Mouse (Mus musculus): ENCODE data around the gene Nsmf. TPM values are rescaled to one million over a fixed set of nuclear protein-coding genes. Genes with fewer than 3 reads are reported as not detected.

Nsmf gene
- total RNA-seq, 2 experiments from 2014 or later, result 7.9 to 10.7 TPM

DNA sequence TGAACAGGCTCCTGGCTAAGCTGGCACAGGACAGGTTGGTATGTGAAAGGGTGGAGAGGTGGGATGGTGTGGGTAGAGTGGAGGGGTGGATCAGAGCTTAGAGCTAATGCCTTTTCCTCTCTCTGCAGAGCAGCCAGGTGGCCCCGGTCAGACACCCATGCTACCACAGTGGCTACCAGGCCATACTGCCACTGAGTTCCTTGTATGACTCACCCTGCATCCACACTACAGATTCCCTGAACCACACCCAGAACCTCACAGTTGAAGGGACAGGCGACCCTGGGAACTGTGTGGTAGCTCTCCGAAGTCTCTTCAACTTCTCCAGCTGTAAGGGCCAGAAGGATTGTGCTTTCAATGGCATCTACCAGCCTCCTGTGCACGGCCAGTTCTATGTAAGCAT lies 29.5 kb downstream of the Nsmf start:
- intact Hi-C loops (cut with DNase I), result no loop called here
- no peak for DNase-seq

DNA sequence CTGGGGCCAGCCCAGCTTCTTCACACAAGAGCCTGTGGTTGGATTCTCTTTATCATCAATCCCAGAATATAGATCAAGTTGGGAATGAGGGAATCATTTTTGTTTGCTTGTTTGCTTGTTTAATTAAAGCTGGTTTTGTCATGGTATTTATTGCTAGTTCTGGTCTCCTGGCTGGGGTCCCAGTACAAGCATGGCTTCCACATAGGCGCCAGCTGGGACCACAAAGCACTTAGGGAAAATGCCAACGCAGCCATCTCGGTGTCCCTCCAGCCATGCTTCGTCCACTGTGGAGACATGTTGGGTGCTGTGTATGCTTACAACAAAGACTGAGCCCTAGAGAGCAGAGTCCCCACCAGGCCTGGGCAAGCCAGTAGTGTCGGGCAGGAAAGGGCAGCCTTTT lies 31.4 kb downstream of the Nsmf start:
- intact Hi-C loops (cut with DNase I), result no loop called here
- DNase-seq, result no peak

DNA sequence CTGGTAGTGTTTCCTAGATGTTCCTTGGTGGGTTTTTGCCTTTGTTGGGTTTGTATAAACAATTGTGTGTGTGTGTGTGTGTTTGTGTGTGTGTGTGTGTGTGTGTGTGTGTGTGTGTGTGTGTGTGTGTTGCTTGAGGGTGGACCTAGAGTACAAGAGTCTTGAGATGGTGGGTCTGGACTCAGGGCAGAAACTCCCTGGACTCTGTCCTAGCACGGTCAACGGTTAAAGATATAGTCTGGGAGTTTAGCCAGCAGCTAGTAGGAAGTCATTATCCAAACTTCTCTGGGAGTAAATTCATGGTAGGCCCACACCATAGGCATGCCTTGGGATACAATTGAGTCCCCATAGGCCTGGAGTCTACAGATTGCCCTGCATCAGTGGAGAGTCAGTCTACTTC lies 33.7 kb downstream of the Nsmf start:
- intact Hi-C loops (cut with DNase I), result no loop called here
- DNase-seq, result no peak

DNA sequence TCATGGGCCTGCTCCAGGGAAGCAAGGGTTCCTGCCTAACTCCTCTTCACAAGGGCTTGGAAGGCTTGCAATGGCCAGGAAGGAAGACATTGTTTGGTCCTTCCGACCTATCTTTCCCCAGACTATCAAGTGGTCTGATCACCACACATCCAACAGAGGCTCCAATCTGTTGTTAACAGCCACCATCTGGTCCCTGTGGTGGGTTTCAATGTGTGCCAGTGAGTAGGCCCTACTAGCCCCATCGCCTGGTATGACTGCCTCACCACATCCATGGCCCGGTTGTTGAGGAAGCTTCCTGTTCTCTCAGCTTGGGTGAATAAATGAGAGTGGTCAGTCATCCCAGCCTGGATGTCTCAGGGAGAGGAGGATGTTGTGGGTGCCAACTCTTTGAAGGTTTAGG lies 34.5 kb downstream of the Nsmf start:
- intact Hi-C loops (cut with DNase I), result no loop called here
- DNase-seq, result no peak

DNA sequence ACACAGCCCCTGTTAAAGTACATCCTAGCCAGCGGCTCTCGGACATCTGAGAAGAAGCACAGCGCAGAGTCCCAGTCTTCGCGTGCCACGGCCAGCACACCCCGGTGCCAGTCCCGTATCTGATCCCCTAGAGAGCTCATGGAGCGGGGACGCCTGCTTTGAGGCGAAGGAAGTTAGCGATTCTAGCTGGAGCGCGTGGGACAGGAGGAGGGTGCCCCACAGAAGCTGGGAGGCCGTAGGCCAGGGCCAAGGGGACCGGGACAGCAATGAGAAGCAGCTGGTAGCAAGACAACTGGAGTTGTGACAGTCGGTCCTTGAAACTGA lies 40.6 kb downstream of the Nsmf start:
- DNase-seq, result no peak
- intact Hi-C loops (cut with DNase I), result no loop called here

DNA sequence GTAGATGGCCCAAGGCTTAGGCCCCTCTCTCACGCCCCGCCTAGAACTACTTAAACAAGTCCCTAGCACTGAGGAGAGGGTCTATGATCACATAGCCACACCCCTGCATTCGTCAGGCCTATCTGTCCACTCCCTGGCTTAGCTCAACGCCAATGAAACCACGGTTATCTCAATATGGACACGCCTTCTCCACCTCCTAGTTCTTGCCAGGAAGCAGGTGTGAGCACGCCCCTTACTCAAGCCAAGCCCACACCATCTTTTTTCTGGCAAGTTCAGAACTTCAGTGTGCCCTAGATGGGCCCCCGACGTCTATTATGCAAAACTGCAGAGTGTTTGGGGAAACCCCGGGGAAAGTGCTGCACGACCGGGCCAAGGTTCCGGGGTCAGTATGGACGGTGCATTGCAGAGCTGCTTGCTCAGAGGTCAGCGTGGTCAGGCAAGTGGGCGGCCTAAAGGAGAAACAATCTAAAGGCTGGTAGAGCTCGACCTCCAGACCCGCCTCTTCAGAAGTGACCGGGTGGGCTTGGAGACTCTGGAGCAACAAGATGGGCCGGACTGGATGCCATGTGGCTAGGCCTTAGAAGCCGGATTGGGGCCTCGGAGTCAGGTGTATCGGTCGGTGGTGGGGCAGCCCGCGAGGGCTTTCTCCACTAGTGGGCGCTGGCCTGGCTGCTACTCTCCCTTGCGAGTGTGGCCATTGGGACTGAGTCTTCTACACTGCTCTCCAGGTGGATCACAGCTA lies 41.1 kb downstream of the Nsmf start, which contains the start of gene Noxa1:
Gene Noxa1, minus strand, starts transcription at position 41 of the 742 bp plus-strand sequence.
- intact Hi-C loops (cut with DNase I), result no loop called here

DNA sequence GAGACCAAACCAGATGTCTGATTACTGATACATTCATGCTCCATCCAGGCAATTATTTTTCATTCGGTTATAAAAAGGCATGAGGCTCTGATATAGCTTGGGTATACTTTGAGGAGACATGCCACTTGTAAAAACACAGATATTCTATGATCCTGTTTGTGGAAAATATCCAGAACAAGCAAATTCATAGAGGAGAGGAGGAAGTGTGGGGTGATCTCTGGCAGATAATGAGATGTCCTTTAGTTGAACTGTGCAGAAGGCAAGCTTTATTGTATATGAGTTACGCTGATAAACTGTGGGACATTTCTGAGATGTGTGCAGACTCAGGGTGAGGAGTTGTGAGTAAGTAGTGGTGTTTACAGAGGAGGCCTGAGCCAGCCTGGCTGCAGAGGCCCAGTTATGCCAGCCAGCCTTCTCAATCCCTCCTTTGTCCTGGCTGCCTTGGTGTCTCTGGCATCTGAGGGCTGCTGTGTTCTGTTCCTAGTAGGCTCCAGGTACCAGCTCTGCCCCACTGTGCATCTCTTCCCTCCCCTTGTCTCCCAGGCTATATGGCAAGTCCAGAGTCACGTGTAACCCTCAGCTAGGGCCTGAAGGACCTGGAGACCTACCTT lies 44.0 kb downstream of the Nsmf start:
- intact Hi-C loops (cut with DNase I), result no loop called here
- DNase-seq, result no peak

More for the DNA sequence above, 41.1 kb downstream of the Nsmf start, which contains the start of gene Noxa1:
- no peak for DNase-seq

DNA sequence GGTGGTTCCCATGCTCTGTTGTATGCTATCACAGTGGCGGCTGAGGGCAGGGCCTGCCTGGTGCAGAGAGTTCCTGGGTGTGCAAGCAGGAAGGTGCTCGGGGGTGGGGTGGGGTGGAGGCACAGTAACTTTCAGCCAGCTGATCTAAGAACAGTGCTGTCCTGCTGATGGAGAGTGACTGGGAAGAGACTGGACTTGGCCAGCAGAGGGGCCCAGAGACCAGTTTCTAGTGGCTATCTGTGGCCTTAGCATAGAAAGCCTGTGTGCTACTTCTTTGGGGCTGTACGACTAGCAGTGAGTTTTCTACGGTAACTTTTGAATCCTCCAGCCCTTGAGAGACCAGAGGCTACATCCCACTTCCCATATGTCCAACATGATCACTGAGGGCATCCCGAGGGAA lies 44.8 kb downstream of the Nsmf start:
- intact Hi-C loops (cut with DNase I), result no loop called here

DNA sequence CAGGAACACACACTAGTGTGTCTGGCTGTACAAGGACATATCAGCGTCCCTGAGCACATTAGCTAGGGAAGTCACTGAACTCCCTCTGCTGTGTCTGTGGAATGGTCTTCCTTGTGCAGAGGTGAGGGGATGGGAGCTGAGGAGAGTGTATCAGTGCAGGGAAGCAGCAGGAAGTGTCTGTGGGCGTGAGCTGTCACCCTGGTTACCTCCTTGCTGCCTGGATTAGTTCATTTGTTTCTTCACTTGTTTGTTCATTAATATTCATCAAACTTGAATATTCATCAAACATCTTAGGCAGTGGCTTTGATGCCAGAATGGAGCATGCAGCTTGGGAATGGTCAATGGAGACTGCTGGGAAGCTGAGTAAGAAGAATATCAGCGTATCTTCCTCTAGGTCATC lies 45.5 kb downstream of the Nsmf start:
- intact Hi-C loops (cut with DNase I), result no loop called here
- no peak for DNase-seq

More for the DNA sequence above, 44.8 kb downstream of the Nsmf start:
- DNase-seq, result no peak

DNA sequence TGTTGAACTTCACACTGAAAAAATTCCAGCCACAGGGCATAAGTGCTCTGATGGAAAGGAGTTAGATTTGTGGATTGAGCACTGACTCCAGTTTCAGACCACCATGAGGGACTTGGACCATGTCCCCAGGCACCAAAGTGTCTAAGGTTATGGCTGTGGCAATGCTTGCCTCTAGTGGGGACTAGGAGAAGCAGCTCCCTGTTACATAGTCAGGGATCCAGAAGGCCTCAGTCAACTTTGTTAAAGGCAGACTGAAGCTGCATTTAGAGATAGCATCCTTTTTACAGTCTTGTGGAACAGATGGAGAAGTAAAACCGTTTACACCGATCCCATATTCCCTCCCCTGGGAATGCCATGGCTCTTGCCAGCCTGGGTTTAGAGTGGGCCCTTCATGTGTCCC lies 50.0 kb downstream of the Nsmf start:
- intact Hi-C loops (cut with DNase I), result no loop called here
- DNase-seq, result no peak

DNA sequence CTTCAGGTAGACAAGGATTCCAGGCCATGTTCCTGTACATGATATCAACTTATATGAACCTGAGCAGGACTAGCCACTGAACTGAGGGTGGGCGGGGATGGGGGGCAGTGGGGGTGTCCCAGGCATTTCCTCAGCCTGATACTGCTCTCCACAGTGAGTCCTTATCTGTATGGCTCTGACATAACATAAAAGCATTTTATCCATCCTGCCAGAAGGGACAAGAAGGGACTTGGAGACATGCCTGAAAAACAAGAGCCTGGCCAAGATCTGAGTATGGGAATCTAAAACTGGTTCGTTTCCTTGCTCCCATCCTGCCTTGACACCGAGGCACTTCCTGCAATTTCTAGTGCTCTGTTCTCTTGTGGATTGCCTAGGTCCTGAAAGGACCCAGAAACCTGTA lies 51.9 kb downstream of the Nsmf start:
- no peak for DNase-seq
- intact Hi-C loops (cut with DNase I), result no loop called here

DNA sequence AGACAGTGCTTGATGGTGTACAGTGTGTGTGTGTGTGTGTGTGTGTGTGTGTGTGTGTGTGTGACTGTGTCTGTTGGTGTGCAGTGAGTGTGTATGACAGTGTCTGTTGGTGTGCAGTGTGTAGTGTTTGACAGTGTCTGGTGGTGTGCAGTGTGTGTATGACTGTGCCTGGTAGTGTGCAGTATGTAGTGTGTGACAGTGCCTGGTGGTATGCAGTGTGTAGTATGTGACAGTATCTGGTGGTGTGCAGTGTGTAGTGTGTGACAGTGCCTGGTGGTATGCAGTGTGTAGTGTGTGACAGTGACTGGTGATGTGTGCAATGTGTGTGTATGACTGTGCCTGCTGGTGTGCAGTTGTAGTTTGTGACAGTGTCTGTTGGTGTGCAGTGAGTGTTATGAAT lies 55.3 kb downstream of the Nsmf start:
- intact Hi-C loops (cut with DNase I), result no loop called here
- no peak for DNase-seq

DNA sequence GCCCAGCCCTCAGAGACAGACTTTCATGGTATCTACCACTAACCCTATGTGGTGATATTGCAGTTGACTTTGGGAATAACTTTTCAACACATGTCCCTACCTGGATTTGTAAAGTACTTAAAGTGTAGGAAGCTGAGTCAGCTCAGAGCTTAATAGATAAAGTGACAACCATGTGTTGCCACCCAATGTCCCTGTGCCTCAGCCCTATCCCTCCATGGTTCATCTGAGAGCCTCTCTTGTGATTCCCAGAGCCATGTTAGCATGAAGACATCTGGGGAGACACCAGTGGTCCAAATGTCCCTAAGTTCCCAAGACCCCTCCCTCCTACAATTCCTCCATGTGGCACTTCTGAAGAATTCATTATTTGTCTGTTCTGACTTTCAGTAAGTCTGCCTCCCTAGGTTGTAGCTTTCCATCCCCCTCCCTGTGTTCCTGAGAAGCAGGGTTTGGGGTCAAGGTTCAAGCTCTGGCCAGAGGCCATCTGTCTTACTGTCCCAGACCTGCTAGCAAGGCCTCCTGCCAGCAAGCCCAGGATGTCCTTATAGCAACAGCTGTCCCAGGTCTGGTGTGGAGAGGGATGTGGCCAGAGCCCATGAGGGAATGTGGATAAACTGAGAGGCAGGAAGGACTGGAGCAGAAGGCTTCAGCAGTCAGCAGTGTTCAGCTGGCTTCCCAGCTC lies 56.5 kb downstream of the Nsmf start:
- intact Hi-C loops (cut with DNase I), result no loop called here
- DNase-seq, result no peak

DNA sequence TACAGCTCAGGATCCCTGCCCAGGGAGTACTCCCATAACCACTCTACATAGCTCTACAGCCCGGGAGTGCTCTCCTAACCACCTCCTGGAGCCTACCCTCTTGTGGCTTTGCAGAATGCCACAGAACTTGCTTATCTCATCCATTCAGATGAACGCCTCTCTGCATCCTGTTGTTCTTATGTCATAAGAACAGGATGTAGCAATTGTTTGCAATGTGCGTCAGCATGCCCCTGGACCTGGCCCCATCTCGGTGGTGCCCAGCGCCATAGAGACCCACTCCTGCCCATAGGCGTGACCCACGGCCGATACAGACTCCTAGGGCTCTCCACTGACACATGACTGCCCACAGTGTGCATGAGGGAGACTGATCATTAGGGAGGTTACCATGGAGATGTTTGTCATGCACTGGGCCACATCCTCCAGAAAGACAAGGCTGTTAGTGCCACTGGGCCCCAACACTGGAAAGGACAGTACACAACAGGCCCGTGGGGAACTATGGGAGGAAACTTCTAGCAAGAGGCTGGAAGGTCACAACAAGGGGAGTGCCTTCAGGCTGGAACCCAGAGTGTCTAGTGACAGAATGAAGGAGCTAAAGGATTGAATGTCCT lies 57.1 kb downstream of the Nsmf start:
- no peak for DNase-seq
- intact Hi-C loops (cut with DNase I), result no loop called here

Small RNA genes within 50 kb of the gene (microRNA-seq; reads per million reads assigned to microRNA genes)
- gene Gm24328 (0 reads per million in 2 experiments), gene Mir7664 (0 reads per million in 2 experiments)

Other genes with a start within 250 kb of the Nsmf start
- gene Ehmt1, start 134.7 kb upstream of the Nsmf start, total RNA-seq (2021), result 10 to 100 TPM; 22.4 to 28.8 TPM
- 1 to 10 TPM; 2.2 to 2.4 TPM for gene Arrdc1, start 119.1 kb upstream of the Nsmf start, total RNA-seq (2021)
- 10 to 100 TPM; 19.4 to 19.5 TPM for gene Zmynd19, start 104.6 kb upstream of the Nsmf start, total RNA-seq (2021)
- gene Dph7, start 92.0 kb upstream of the Nsmf start, total RNA-seq (2021), result 1 to 10 TPM; 3.1 to 3.5 TPM
- gene Mrpl41, start 79.3 kb upstream of the Nsmf start, total RNA-seq (2021), result 10 to 100 TPM; 35.7 to 38.7 TPM
- gene Pnpla7, start 78.3 kb upstream of the Nsmf start, total RNA-seq (2021), result 10 to 100 TPM; 33.2 to 43.0 TPM
- gene Entpd8, start 25.9 kb downstream of the Nsmf start, total RNA-seq (2021), result under 1 TPM in 1 of 2 experiments, not detected in 1; 0.23 TPM
- not detected for gene Noxa1, start 40.8 kb downstream of the Nsmf start, total RNA-seq (2021)
- 1 to 10 TPM; 5.9 to 6.7 TPM for gene Nrarp, start 126.4 kb downstream of the Nsmf start, total RNA-seq (2021)
- 1 to 10 TPM in 1 of 2 experiments, under 1 TPM in 1; 0.54 to 1.2 TPM for gene Tor4a, start 142.5 kb downstream of the Nsmf start, total RNA-seq (2021)
- gene Nelfb, start 157.1 kb downstream of the Nsmf start, total RNA-seq (2021), result 10 to 100 TPM; 18.2 to 19.5 TPM
- gene Stpg3, start 160.3 kb downstream of the Nsmf start, total RNA-seq (2021), result not detected
- not detected for gene Fam166a, start 164.4 kb downstream of the Nsmf start, total RNA-seq (2021)
- 100 to 1,000 TPM; 189 to 229 TPM for gene Tubb4b, start 170.3 kb downstream of the Nsmf start, total RNA-seq (2021)
- gene Slc34a3, start 180.0 kb downstream of the Nsmf start, total RNA-seq (2021), result not detected
- gene Rnf224, start 182.4 kb downstream of the Nsmf start, total RNA-seq (2021), result not detected
- gene Rnf208, start 187.9 kb downstream of the Nsmf start, total RNA-seq (2021), result under 1 TPM; 0.84 to 0.91 TPM
- gene Cysrt1, start 188.1 kb downstream of the Nsmf start, total RNA-seq (2021), result not detected
- 1 to 10 TPM in 1 of 2 experiments, under 1 TPM in 1; 0.39 to 1.1 TPM for gene AL732309.1, start 192.5 kb downstream of the Nsmf start, total RNA-seq (2021)
- gene Tmem203, start 201.1 kb downstream of the Nsmf start, total RNA-seq (2021), result 10 to 100 TPM; 10.4 to 12.0 TPM
- gene Tprn, start 208.3 kb downstream of the Nsmf start, total RNA-seq (2021), result 1 to 10 TPM; 3.8 to 4.5 TPM
- gene Ssna1, start 218.1 kb downstream of the Nsmf start, total RNA-seq (2021), result 10 to 100 TPM; 25.8 to 25.9 TPM
- gene Anapc2, start 218.1 kb downstream of the Nsmf start, total RNA-seq (2021), result 10 to 100 TPM; 27.0 to 27.8 TPM
- not detected for gene Tmem210, start 233.8 kb downstream of the Nsmf start, total RNA-seq (2021)
- not detected for gene Lrrc26, start 235.6 kb downstream of the Nsmf start, total RNA-seq (2021)

All from gastrocnemius, postnatal 36 days (tissue).